Mouse (Mus musculus) stomach, postnatal 0 days (tissue): ENCODE measurements at regions not wholly inside any gene's neighbourhood (a gene's known extent, or its start where the extent isn't known, plus 50 kb on each side); places are given as distances from the start of the nearest gene placed in this dataset.

ENCODE experiments used
- CTCF ChIP-seq: IDR thresholded peaks from 2 replicates; pipeline ENCODE4 v1.5.1; 2016; ENCODE audit warnings: antibody characterized with exemption, low read depth, mild to moderate bottlenecking, moderate library complexity
- EP300 ChIP-seq: optimal IDR thresholded peaks from 2 replicates; pipeline ENCODE3; 2016; ENCODE audit warnings: antibody characterized with exemption

DNA sequence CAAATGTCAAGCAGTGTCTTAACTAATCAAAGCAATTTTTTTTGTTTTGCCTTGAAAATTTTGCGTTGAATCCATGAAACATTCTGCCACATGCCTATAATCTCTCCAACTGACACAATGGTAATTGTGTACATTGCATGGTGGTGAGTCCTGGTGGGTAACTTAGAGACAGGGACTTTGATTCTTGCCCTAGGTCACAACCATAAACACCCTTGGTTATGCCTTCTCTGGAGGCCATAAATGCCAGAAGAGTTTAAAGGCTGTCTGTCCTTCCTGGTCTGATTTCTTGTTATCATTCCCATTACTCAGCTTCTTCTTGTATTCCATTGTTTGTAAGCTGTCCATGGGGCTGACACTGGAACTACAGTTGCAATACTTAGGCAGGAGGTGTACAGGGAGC, 179.6 kb upstream of the Cxadr start:
- TF ChIP-seq CTCF (no peak), EP300 (no peak)
